Mouse (Mus musculus) mesoderm, embryonic 11.5 days (tissue): Measurements from ENCODE around the gene Olfr63.
"Not testable (repeated sequence)": the region's sequence is repeated elsewhere in the genome, so short reads cannot be mapped to it uniquely, and the experiment has no call there.

ENCODE experiments used
- DNase-seq: peaks from one replicate; pipeline ENCODE4 v3.0.0-alpha.2; 2012; ENCODE audit warnings: low read depth, low spot score

The Olfr63 gene

GRCm38 (mm10) chr17:33264376-33264775, at the start of gene Olfr63:
Olfr63 (plus strand) TSS chr17:33264676.
- no peak for DNase-seq

GRCm38 (mm10) chr17:33221590-33221989, 42.9 kb upstream of the Olfr63 start, which contains the start of gene Olfr1564:
Olfr1564 (minus strand) TSS chr17:33221690.
- DNase-seq, result no peak

DNA sequence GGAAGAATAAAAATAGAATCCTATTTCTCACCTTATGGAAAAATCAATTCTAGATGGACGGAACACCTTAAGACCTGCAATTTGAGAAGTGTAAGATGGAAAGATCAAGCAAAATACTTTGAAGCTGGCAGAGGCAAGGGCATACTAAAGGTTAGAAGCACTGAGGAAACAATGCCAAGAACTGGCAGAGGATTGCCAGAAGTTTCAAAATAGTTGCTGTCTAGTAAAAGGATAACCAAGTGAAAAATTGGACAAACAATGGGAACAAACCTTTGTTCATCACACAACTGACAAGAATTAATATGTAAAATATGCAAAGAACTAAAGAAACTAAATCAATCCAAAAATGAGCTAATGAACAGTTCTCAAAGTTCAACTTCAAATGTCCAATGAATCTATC, 27.8 kb upstream of the Olfr63 start:
- not testable (repeated sequence) for DNase-seq

DNA sequence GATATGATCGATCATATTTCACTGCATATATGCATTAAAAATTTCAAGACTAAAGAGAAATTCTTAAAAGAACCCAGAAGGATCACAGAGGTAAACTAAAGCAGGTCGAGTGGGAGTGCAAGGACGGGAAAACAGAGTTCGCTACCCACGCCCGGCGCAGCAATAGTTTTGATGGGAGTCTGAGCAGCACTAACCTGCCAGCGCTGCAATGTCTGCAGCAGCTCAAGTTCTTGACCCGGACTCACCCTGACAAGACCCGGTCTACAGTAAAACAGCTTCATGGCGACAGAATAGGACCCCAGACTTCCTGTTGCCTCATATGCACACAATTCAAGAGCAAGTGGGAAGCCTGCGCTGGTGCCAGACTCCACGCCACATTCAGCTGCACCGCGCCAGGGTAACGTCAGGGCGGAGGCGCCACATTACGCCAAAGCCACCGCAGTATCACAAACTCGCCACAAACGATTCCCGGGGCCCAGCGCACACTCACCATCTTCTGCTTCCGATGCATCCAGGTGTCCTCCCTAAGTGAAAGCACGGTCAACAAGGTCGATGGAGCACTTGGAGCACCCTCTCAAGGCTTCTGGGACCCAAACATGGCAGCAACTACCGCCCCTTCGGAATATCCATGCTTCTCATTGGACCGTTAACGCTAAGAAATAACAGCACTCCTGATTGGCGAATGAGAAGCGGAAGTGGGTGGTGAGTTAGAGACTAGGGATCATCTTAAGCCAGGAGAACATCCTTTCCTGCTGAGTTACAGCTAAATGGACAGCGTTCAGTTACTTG, 9.8 kb upstream of the Olfr63 start, which contains the start of gene Zfp955a:
Zfp955a (minus strand) TSS at position 616 of the 789 bp plus-strand sequence.
- DNase-seq, result not testable (repeated sequence)

GRCm38 (mm10) chr17:33255319-33255657, 9.2 kb upstream of the Olfr63 start:
- DNase-seq, result not testable (repeated sequence)

DNA sequence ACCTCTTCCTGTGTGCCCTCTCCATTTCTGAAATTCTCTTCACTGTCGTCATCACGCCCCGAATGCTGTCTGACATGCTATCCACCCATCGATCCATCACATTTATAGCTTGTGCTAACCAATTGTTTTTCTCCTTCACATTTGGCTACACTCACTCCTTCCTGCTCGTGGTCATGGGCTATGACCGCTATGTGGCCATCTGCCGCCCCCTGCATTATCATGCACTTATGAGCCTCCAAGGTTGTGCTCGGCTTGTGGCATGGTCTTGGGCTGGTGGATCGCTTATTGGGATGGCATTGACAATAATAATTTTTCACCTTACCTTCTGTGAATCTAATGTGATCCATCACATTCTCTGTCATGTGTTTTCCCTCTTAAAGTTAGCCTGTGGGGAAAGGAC, 4.4 kb downstream of the Olfr63 start:
- no peak for DNase-seq

- not testable (repeated sequence) for DNase-seq
Observed at GRCm38 (mm10) chr17:33289039-33289875, 24.8 kb downstream of the Olfr63 start, which contains the start of gene Zfp955b. Zfp955b (plus strand) TSS chr17:33289544.

DNA sequence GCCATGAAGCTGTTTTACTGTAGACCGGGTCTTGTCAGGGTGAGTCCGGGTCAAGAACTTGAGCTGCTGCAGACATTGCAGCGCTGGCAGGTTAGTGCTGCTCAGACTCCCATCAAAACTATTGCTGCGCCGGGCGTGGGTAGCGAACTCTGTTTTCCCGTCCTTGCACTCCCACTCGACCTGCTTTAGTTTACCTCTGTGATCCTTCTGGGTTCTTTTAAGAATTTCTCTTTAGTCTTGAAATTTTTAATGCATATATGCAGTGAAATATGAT, 25.3 kb downstream of the Olfr63 start:
- DNase-seq, result not testable (repeated sequence)
